ENCODE assay signal across 9 mouse cellular contexts in the genomic region with DNA sequence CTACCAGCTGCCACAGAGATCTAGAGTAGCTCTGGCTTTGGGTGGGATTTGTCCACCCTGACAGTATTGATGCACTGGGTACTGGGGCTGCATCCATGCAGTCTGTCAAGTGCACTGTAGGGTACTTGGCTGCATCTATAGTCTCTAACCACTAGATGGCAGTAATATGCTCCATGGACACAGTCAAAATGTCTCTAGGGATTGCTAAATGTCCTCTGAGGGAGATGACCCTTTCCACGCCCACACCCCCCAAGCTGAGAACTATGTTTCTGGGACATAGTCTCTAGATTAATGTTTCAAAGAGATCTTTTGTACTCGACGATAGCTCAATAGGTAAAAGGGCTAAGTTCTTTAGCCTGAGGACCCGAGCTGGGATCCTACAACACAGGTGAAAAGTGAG. TPM values are rescaled to one million over a fixed set of nuclear protein-coding genes. Genes with fewer than 3 reads are reported as not detected.
DNase-seq lines count a peak whose midpoint lies in the region; ATAC-seq lines count a peak whose summit lies in the region.
"Had no signal": no experiment of that assay in that cellular context is flagged by ENCODE, and none has a peak within 500 bp of the region (broad histone marks: within the 10 kb centered on the region; RNA-seq: fewer than 3 reads in every experiment).

No protein-coding gene starts in this region.

- intact Hi-C loops in gastrocnemius, postnatal 36 days (cut with DNase I) = no loop called here

- peak; percentile 12 for DNase-seq in gastrocnemius, adult 18-20 months (ENCODE audit: low spot score)
- no peak for DNase-seq in gastrocnemius, postnatal 36 days
- DNase-seq in 3T3-L1 (ENCODE audit: low read depth, low spot score) (peak; percentile 53), ZHBTc4 (ENCODE audit: low read depth, low spot score) (peak; percentile 63)
- peak; percentile 39 for DNase-seq in splenic B cell, adult 2 months (ENCODE audit: low read depth, low spot score)
- no peak for DNase-seq in Muller cell, postnatal 12 days (ENCODE audit: inconsistent ontology term)
- no peak for DNase-seq in T-cell, adult 2 months (ENCODE audit: low spot score)

- no peaks in the 10 kb centered on the region for H3K27me3 ChIP-seq in splenic B cell, adult 2 months (ENCODE audit: control insufficient read depth, insufficient read depth, low read length, poor library complexity, severe bottlenecking)
- H3K27me3 ChIP-seq: liver, embryonic 15.5 days had no signal

- no peaks in the 10 kb centered on the region for H3K36me3 ChIP-seq in splenic B cell, adult 2 months (ENCODE audit: control insufficient read depth, insufficient read depth, low read length, poor library complexity, severe bottlenecking)
- H3K36me3 ChIP-seq: liver, embryonic 15.5 days had no signal

- peak; percentile 72 to 87; a peak in 3 of 4 replicates for ATAC-seq in hematopoietic stem cell, adult 5-6 weeks (replicated peaks in 1 of 2; ENCODE audit: insufficient read depth in 1 of 2, low FRiP score in 2 of 2, low TSS enrichment in 1 of 2, low read depth in 1 of 2, poor library complexity in 2 of 2, severe bottlenecking in 2 of 2)

RNA-seq across cellular contexts. Expression of a gene that starts 42.8 kb away (rescaled TPM):
- 1 to 10 TPM; 4.8 to 5.6 TPM for total RNA-seq in gastrocnemius, adult 18-20 months (2021)
- 10 to 100 TPM; 10.4 to 12.4 TPM for total RNA-seq in gastrocnemius, postnatal 36 days (2021)
- 0.20 TPM in 1 of 2 replicates, not detected in the other for total RNA-seq in hematopoietic stem cell, adult 5-6 weeks (2017)

Comparison
In these comparisons a context has a peak if more than half of its experiments do, and no peak if none do; other contexts are left out.
1. DNase-seq: peak in gastrocnemius, adult 18-20 months (single experiment), 3T3-L1 (single experiment), ZHBTc4 (single experiment) and splenic B cell, adult 2 months (single experiment); none in gastrocnemius, postnatal 36 days (0 of 2), Muller cell, postnatal 12 days (single experiment) and T-cell, adult 2 months (single experiment).